Comparison of ENCODE assay signal across 7 mouse cellular contexts in the genomic region with DNA sequence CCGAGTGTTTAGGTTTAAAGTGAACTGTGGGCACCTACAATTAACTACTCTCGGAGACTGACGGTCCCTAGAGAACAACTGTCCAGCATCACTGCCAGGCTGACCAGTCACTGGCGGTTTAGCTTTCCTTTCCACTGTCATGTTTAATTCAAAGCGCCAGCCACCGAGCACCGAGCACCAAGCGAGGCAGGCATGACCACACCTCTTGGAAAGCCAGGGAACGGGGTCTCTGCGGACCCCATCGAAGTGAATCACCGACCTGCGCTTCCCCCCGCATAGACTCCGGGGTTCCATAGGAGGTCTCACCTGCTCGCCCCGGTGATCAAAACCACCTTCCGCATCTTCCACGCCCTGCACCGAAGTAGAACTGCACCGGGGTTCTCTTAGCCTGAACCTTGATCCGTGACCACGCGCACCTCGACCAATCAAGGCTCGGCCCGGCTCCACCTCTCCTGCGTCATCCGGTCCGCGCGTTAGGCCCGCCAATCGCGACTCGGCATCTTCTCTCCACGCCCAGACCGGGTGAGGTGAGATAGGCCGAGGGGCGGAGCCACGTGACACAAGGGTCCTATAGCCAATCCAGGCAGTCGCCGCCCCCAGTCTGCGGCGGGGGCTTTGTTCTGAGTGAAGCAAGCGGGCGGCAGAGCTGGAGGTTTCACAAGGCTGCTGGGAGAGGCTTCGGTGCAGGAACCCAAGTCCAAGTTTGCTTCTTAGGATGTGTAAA. TPM values are rescaled to one million over a fixed set of nuclear protein-coding genes. Genes with fewer than 3 reads are reported as not detected.
DNase-seq lines count a peak whose midpoint lies in the region; ATAC-seq lines count a peak whose summit lies in the region.

Hsd17b7 (minus strand) TSS at position 450 of the 724 bp plus-strand sequence.

- intact Hi-C loops in left cerebral cortex, postnatal 36 days (cut with DNase I) = loop anchor here (2.0 kb wide), 1 partner anchor 168 kb away; no protein-coding TSS in a partner anchor

- peaks cover 10% of the 10 kb centered on the region for H3K4me1 ChIP-seq in intestine, embryonic 16.5 days (ENCODE audit: control insufficient read depth, insufficient read depth, low read length)
- peaks cover 10% of the 10 kb centered on the region for H3K4me1 ChIP-seq in midbrain, embryonic 11.5 days (ENCODE audit: control insufficient read depth, insufficient read depth, low read length)

- H3K36me3 ChIP-seq in intestine, embryonic 16.5 days (ENCODE audit: control insufficient read depth, insufficient read depth, low read length) = peaks cover 7% of the 10 kb centered on the region; the same call in 1 of the 2 replicates
- H3K36me3 ChIP-seq in midbrain, embryonic 11.5 days (ENCODE audit: control insufficient read depth, insufficient read depth, low read length) = no peaks in the 10 kb centered on the region; the same call in 1 of the 2 replicates

- DNase-seq in adrenal gland, adult 8-10 months = peak; percentile 99
- peak; percentile 97 for DNase-seq in embryo, embryonic 9.5 days (ENCODE audit: extremely low spot score)
- peak; percentile 95 to 99 for DNase-seq in gastrocnemius, postnatal 4 days (ENCODE audit: low spot score in 2 of 2)
- DNase-seq in left cerebral cortex, postnatal 36 days (ENCODE audit: low spot score in 2 of 2) = peak; percentile 98 to 99
- peak; percentile 99 for DNase-seq in midbrain, embryonic 11.5 days (ENCODE audit: low spot score, missing footprints)
- peak; percentile 98 for DNase-seq in skeletal muscle tissue, adult 2 months (ENCODE audit: low read depth, low spot score)

- ATAC-seq in intestine, embryonic 16.5 days = peak; percentile 100
- peak; percentile 100 for ATAC-seq in midbrain, embryonic 11.5 days (ENCODE audit: low FRiP score)

- H3K27ac ChIP-seq in intestine, embryonic 16.5 days (ENCODE audit: low read length) = peak within 1 kb of the TSS; percentile 82
- peak within 1 kb of the TSS; percentile 67 for H3K27ac ChIP-seq in midbrain, embryonic 11.5 days (ENCODE audit: low read depth, low read length)

- H3K27me3 ChIP-seq in intestine, embryonic 16.5 days (replicated peaks; ENCODE audit: control insufficient read depth, insufficient read depth, low read length) = no peaks in the 10 kb centered on the region
- no peaks in the 10 kb centered on the region for H3K27me3 ChIP-seq in midbrain, embryonic 11.5 days (ENCODE audit: control insufficient read depth, insufficient read depth, low read length)

- H3K4me3 ChIP-seq in intestine, embryonic 16.5 days (ENCODE audit: low read length) = peak within 1 kb of the TSS; percentile 67
- peak within 1 kb of the TSS; percentile 59 for H3K4me3 ChIP-seq in midbrain, embryonic 11.5 days (ENCODE audit: low read depth, low read length)

- WGBS in intestine, embryonic 16.5 days = under 1% methylated on average over 48 of the region's 48 CpGs
- 1% methylated on average over 48 of the region's 48 CpGs for WGBS in midbrain, embryonic 11.5 days

- H3K9ac ChIP-seq in intestine, embryonic 16.5 days (ENCODE audit: low read depth, low read length) = peak within 1 kb of the TSS; percentile 72
- peak within 1 kb of the TSS; percentile 74 for H3K9ac ChIP-seq in midbrain, embryonic 11.5 days (ENCODE audit: low read length)

- peak within 1 kb of the TSS; percentile 58 for H3K4me2 ChIP-seq in intestine, embryonic 16.5 days (ENCODE audit: low read depth, low read length)
- peak within 1 kb of the TSS; percentile 63 for H3K4me2 ChIP-seq in midbrain, embryonic 11.5 days

- no peaks in the 10 kb centered on the region for H3K9me3 ChIP-seq in intestine, embryonic 16.5 days (ENCODE audit: control insufficient read depth, low read length)
- no peaks in the 10 kb centered on the region for H3K9me3 ChIP-seq in midbrain, embryonic 11.5 days (ENCODE audit: control insufficient read depth, low read length)

RNA-seq across cellular contexts. Expression of gene Hsd17b7, which starts in this region (rescaled TPM):
- total RNA-seq in adrenal gland, adult 8-10 months (2022) = 10 to 100 TPM in 3 of 4 experiments, 1 to 10 TPM in 1; 9.0 to 66.5 (median 39.1) TPM
- total RNA-seq in gastrocnemius, postnatal 4 days (2021) = 1 to 10 TPM; 7.5 to 7.8 TPM
- polyA plus RNA-seq in intestine, embryonic 16.5 days (2015; fragmentation: Nextera tagmentation; extraction: Ambion mirVana) = 21.1 and 23.8 TPM in 2 replicates
- total RNA-seq in left cerebral cortex, postnatal 36 days (2021) = 10 to 100 TPM; 14.4 to 14.5 TPM
- polyA plus RNA-seq in midbrain, embryonic 11.5 days (2014; fragmentation: Nextera tagmentation; extraction: Ambion mirVana) = 20.2 and 21.5 TPM in 2 replicates

Comparison
In these comparisons a context has a peak if more than half of its experiments do, and no peak if none do; other contexts are left out.
1. Peak in every context shown above with its lines: DNase-seq, ATAC-seq, H3K4me3 ChIP-seq and H3K27ac ChIP-seq.